Mouse (Mus musculus): ENCODE data around the gene Tnfrsf9. TPM values are rescaled to one million over a fixed set of nuclear protein-coding genes. Genes with fewer than 3 reads are reported as not detected.

The Tnfrsf9 gene
- polyA plus RNA-seq, 1 experiment from 2014 or later: 0.33 TPM

DNA sequence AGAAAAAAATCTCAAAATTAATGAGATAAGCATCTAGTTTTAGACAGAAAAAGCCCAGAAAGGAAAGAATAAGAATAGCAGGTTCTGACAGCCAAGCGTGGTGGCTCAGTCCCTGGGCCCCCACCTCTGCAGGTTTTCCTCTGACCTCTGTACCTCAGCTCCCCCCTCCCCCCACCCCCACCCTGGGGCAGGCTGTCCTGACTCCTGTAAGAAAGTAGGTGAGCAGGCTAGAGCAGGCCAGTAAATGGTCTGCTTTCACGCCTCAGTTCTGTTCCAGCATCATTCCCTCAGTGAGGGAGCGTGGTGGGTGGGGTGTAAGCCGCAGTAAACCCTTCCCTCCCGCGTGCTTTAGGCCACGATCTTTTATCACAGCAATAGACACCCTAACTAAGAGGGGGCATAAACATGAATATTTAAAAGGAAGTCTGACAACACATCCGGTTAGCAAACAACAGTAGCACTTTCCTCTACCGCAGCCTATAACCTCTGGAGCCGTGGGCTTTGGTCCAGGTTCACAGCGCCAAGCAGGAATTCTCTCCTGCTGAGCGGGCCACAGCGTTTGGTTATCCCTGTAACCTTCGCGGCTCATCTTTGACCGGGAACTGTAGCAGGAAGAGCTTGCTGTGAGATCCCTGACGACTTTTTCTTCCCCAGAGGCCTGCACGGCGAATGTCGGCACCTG is 24.9 kb upstream of the Tnfrsf9 start:
- peak overlapping the region; percentile 42 for H3K4me2 ChIP-seq (ENCODE audit: low read depth, low read length)
- ATAC-seq (peak; percentile 71), DNase-seq (peak; percentile 43)
- peak overlapping the region; percentile 80 for H3K27ac ChIP-seq (ENCODE audit: low read depth)
- no peaks in the 10 kb centered on the region for H3K36me3 ChIP-seq (replicated peaks; ENCODE audit: insufficient read depth, low read length)
- peaks cover 10% of the 10 kb centered on the region for H3K4me1 ChIP-seq (ENCODE audit: insufficient read depth)
- TF ChIP-seq EP300 (IDR thresholded peaks at IDR 0.05; ENCODE audit: low read depth): no peak
- TF ChIP-seq CTCF (IDR thresholded peaks at IDR 0.05; ENCODE audit: low read depth): no peak
- H3K4me3 ChIP-seq (ENCODE audit: low read depth, low read length): peak overlapping the region; percentile 5; the same call in 1 of the 2 replicates
- no peaks in the 10 kb centered on the region for H3K27me3 ChIP-seq (ENCODE audit: insufficient read depth, low read length)
- 0 out of 2 replicates have a peak overlapping the region, but pooled peaks have one; percentile 13 for H3K9ac ChIP-seq (replicated peaks)
- no peaks in the 10 kb centered on the region for H3K9me3 ChIP-seq (ENCODE audit: low read length)
- 54% methylated on average over 20 of the region's 20 CpGs for WGBS (ENCODE audit: insufficient replicate concordance)

DNA sequence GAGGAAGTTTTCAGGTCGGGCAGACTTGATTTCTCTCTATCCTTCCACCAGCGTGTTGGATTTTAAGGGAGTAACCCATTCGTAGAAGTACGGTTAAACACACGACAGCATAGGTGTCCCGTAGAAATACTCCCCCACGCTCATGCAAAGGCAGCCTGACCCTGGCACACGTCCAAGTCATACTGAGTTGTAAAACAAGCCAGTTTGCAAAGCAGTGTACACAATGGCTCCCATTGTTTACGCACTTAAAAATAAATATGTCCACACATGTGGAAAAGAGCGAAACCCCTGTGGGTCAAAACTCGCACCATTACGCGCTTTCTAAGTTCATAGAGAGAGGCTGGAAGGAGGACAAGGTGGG is 24.4 kb upstream of the Tnfrsf9 start:
- ATAC-seq (peak; percentile 73), DNase-seq (peak; percentile 69)
- Histone ChIP-seq H3K9me3 (ENCODE audit: low read length) (no peaks in the 10 kb centered on the region), H3K4me3 (ENCODE audit: low read depth, low read length) (peak overlapping the region; percentile 5; the same call in 1 of the 2 replicates), H3K4me2 (ENCODE audit: low read depth, low read length) (peak overlapping the region; percentile 42), H3K36me3 (replicated peaks; ENCODE audit: insufficient read depth, low read length) (no peaks in the 10 kb centered on the region), H3K27ac (ENCODE audit: low read depth) (peak overlapping the region; percentile 80), H3K9ac (replicated peaks) (peak overlapping the region; percentile 13; the same call in 1 of the 2 replicates), H3K4me1 (ENCODE audit: insufficient read depth) (peaks cover 10% of the 10 kb centered on the region), H3K27me3 (ENCODE audit: insufficient read depth, low read length) (no peaks in the 10 kb centered on the region)
- TF ChIP-seq EP300 (IDR thresholded peaks at IDR 0.05; ENCODE audit: low read depth): no peak
- no peak for TF ChIP-seq CTCF (IDR thresholded peaks at IDR 0.05; ENCODE audit: low read depth)
- WGBS (ENCODE audit: insufficient replicate concordance): 58% methylated on average over 13 of the region's 13 CpGs

DNA sequence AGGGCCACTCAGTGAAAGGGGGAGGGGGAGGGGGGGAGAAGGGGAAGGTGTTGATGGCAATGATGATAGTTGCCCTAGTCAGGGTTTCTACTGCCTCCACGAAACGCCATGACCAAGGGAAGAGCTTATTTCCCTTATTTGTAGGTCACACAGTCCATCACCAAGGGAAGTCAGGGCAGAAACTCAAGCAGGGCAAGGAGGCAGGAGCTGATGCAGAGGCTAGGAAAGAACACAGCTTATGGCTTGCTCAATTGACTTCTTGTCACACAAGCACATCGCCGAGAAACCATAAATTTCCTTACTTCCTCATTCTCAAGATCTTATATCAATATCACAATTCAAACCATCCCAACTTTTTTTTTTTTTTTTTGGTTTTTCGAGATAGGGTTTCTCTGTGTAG is 23.1 kb upstream of the Tnfrsf9 start:
- TF ChIP-seq EP300 (IDR thresholded peaks at IDR 0.05; ENCODE audit: low read depth): no peak
- TF ChIP-seq CTCF (IDR thresholded peaks at IDR 0.05; ENCODE audit: low read depth): no peak
- no peak overlapping the region for H3K9ac ChIP-seq (replicated peaks)
- H3K4me1 ChIP-seq (ENCODE audit: insufficient read depth): peaks cover 10% of the 10 kb centered on the region
- no peak overlapping the region for H3K4me2 ChIP-seq (ENCODE audit: low read depth, low read length)
- no peaks in the 10 kb centered on the region for H3K27me3 ChIP-seq (ENCODE audit: insufficient read depth, low read length)
- DNase-seq (no peak), ATAC-seq (no peak)
- H3K4me3 ChIP-seq (ENCODE audit: low read depth, low read length): no peak overlapping the region
- 47% methylated on average over 5 of the region's 5 CpGs for WGBS (ENCODE audit: insufficient replicate concordance)
- no peak overlapping the region for H3K27ac ChIP-seq (ENCODE audit: low read depth)
- H3K36me3 ChIP-seq (replicated peaks; ENCODE audit: insufficient read depth, low read length): no peaks in the 10 kb centered on the region
- H3K9me3 ChIP-seq (ENCODE audit: low read length): no peaks in the 10 kb centered on the region

DNA sequence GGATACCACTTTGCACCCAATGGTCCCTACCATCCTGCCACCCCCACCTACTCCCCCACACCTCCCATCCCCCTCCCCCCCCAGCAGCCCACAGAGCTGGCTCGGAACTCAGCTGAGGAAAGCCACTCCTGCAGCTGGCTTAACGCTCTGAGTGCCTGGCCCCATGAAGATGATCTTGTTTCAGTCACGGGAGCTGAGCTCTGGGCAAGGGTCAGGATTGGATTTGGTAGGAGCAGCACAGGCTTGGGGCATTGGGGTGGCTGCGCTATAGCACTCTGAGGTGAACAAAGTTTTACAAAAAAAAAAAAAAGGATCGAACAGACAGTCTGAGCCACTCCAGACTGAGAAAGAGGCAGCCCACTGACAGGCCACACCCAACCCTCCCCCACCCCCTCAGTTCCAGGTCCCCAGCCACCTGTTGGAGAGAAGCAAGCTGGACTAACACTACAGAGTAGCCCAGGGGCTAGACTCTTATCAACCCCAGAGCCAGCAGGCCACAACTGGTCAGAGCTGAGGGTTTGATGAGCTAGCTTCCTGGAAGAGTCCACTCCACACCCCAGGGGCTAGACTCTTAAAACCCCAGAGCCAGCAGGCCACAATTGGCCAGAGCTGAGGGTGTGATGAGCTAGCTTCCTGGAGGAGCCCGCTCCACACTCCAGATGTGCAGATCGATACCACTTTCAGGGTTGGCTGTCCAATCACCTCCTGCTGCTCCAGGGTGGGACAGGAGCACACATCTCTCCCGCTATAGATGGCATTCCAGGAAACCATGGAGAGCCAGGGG is 19.5 kb upstream of the Tnfrsf9 start:
- H3K9me3 ChIP-seq (ENCODE audit: low read length): no peaks in the 10 kb centered on the region
- H3K9ac ChIP-seq (replicated peaks): no peak overlapping the region; the same call in 1 of the 2 replicates
- WGBS (ENCODE audit: insufficient replicate concordance): 55% methylated on average over 8 of the region's 8 CpGs
- H3K27me3 ChIP-seq (ENCODE audit: insufficient read depth, low read length): no peaks in the 10 kb centered on the region
- ATAC-seq (peak; percentile 7; the same call in 1 of the 2 replicates), DNase-seq (no peak)
- no peak overlapping the region for H3K4me2 ChIP-seq (ENCODE audit: low read depth, low read length)
- H3K4me1 ChIP-seq (ENCODE audit: insufficient read depth): peaks cover 5% of the 10 kb centered on the region
- no peak overlapping the region for H3K4me3 ChIP-seq (ENCODE audit: low read depth, low read length)
- H3K36me3 ChIP-seq (replicated peaks; ENCODE audit: insufficient read depth, low read length): peaks cover 24% of the 10 kb centered on the region
- no peak overlapping the region for H3K27ac ChIP-seq (ENCODE audit: low read depth)
- TF ChIP-seq CTCF (IDR thresholded peaks at IDR 0.05; ENCODE audit: low read depth) (no peak), EP300 (IDR thresholded peaks at IDR 0.05; ENCODE audit: low read depth) (no peak)

DNA sequence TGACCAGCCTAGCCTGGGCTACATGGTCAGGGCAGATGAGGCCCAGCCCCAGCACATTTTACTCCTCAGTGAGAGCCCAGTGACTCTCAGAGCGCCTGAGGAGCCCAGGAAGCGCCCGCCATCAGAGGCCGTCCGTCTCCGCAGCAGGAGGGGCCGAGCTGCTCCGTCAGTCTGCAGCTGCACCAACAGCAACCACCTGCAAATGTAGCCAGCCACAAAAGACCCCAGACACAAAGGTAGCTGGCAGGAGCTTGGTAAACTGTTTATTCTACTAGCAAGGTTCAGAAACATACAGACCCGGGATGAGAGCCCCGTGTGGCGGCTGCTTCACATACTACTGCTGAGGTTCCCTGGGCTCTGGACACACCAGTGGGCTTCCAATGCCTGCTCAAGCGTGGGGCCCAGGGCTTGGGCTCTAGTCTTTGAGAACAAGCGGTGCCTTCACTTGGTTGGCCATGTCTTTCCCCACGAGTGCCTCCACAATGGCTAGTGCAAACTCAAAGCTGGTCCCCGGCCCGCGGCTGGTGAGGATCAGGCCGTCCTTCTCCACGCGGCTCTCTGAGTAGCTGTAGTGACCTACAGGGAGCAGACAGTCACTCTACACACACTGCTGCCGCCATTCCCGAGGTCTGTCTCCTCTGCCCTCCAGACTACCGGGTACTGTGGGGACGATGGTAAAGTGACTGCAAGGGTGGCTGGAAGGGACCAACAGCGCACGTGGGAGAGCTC is 17.3 kb upstream of the Tnfrsf9 start:
- H3K4me1 ChIP-seq (ENCODE audit: insufficient read depth): no peaks in the 10 kb centered on the region
- H3K36me3 ChIP-seq (replicated peaks; ENCODE audit: insufficient read depth, low read length): peaks cover 38% of the 10 kb centered on the region
- ATAC-seq (no peak), DNase-seq (no peak)
- H3K27me3 ChIP-seq (ENCODE audit: insufficient read depth, low read length): no peaks in the 10 kb centered on the region
- no peak overlapping the region for H3K27ac ChIP-seq (ENCODE audit: low read depth)
- no peak for TF ChIP-seq CTCF (IDR thresholded peaks at IDR 0.05; ENCODE audit: low read depth)
- TF ChIP-seq EP300 (IDR thresholded peaks at IDR 0.05; ENCODE audit: low read depth): no peak
- H3K9me3 ChIP-seq (ENCODE audit: low read length): no peaks in the 10 kb centered on the region
- 91% methylated on average over 26 of the region's 26 CpGs for WGBS (ENCODE audit: insufficient replicate concordance)
- H3K4me3 ChIP-seq (ENCODE audit: low read depth, low read length): no peak overlapping the region
- H3K9ac ChIP-seq (replicated peaks): no peak overlapping the region
- H3K4me2 ChIP-seq (ENCODE audit: low read depth, low read length): no peak overlapping the region
